Mouse (Mus musculus) natural killer cell, adult 2 months (primary cell): ENCODE results near the gene Diexf.
A peak's percentile ranks its signal among the peaks of the same experiment; 100 is the strongest.

Source experiments
- DNase-seq, 2 experiments: peaks; one replicate each; pipeline ENCODE4 v3.0.0; 2022; ENCODE audit warnings: low spot score in 2 of 2

The Diexf gene

GRCm38 (mm10) chr1:193138669-193139068, 8.6 kb upstream of the Diexf start:
- no peak for DNase-seq

GRCm38 (mm10) chr1:193138087-193138486, 8.0 kb upstream of the Diexf start:
- no peak for DNase-seq

GRCm38 (mm10) chr1:193133726-193134125, 3.7 kb upstream of the Diexf start:
- DNase-seq, result no peak

GRCm38 (mm10) chr1:193132385-193132784, 2.3 kb upstream of the Diexf start:
- DNase-seq, result no peak

- no peak for DNase-seq
Observed at GRCm38 (mm10) chr1:193131311-193131948, 1.4 kb upstream of the Diexf start.

GRCm38 (mm10) chr1:193130839-193131238, 767 bp upstream of the Diexf start:
- DNase-seq, result peak in 1 of 2 experiments; percentile 3

- no peak for DNase-seq
Observed at GRCm38 (mm10) chr1:193130456-193130825, 369 bp upstream of the Diexf start.

- no peak for DNase-seq
Observed at GRCm38 (mm10) chr1:193129321-193129720, 751 bp downstream of the Diexf start.

- DNase-seq, result no peak
Observed at GRCm38 (mm10) chr1:193128055-193128454, 2.0 kb downstream of the Diexf start.

- no peak for DNase-seq
Observed at GRCm38 (mm10) chr1:193125835-193126234, 4.2 kb downstream of the Diexf start.

- no peak for DNase-seq
Observed at GRCm38 (mm10) chr1:193123290-193123689, 6.8 kb downstream of the Diexf start.

- DNase-seq, result no peak
Observed at GRCm38 (mm10) chr1:193122793-193123192, 7.3 kb downstream of the Diexf start.

GRCm38 (mm10) chr1:193112093-193112492, 18.0 kb downstream of the Diexf start:
- no peak for DNase-seq

GRCm38 (mm10) chr1:193102996-193103395, 27.1 kb downstream of the Diexf start:
- no peak for DNase-seq

- no peak for DNase-seq
Observed at GRCm38 (mm10) chr1:193102556-193102955, 27.5 kb downstream of the Diexf start.

- no peak for DNase-seq
Observed at GRCm38 (mm10) chr1:193102029-193102428, 28.0 kb downstream of the Diexf start.

GRCm38 (mm10) chr1:193098946-193099345, 31.1 kb downstream of the Diexf start:
- DNase-seq, result no peak

- no peak for DNase-seq
Observed at GRCm38 (mm10) chr1:193093596-193093995, 36.5 kb downstream of the Diexf start.

GRCm38 (mm10) chr1:193092771-193093170, 37.3 kb downstream of the Diexf start:
- no peak for DNase-seq

- no peak for DNase-seq
Observed at GRCm38 (mm10) chr1:193090894-193091293, 39.2 kb downstream of the Diexf start.

GRCm38 (mm10) chr1:193090211-193090871, 39.7 kb downstream of the Diexf start:
- no peak for DNase-seq

GRCm38 (mm10) chr1:193089683-193090082, 40.4 kb downstream of the Diexf start:
- DNase-seq, result no peak

- no peak for DNase-seq
Observed at GRCm38 (mm10) chr1:193089211-193089610, 40.9 kb downstream of the Diexf start.
